10 mouse cellular contexts compared by ENCODE assay signal in the genomic region with DNA sequence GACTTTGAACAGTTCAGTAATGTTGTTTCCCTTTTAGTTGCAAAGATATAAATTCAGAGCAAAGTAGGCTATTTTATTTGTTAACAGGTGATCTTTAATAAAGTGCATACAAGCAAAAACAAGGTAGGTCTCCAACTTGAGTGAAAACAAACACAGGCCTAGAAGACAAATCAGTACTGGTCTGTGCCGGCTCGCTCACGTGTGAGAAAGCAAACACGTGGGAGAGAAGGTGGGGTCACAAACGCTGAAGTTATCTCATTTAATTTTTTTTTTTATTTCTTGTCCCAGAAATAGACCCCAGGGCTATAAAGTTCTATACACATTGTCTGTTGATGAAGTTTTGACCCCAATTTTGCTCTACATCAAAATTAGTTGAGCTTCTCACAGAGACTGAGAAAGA. TPM values are rescaled to one million over a fixed set of nuclear protein-coding genes. Genes with fewer than 3 reads are reported as not detected.
DNase-seq lines count a peak whose midpoint lies in the region; ATAC-seq lines count a peak whose summit lies in the region.
"Had no signal": no experiment of that assay in that cellular context is flagged by ENCODE, and none has a peak within 500 bp of the region (broad histone marks: within the 10 kb centered on the region; RNA-seq: fewer than 3 reads in every experiment).

No protein-coding gene starts in this region.

- H3K4me1 ChIP-seq in midbrain, embryonic 11.5 days (ENCODE audit: control insufficient read depth, insufficient read depth, low read length), result peaks cover 10% of the 10 kb centered on the region
- peaks cover 15% of the 10 kb centered on the region for H3K4me1 ChIP-seq in midbrain, embryonic 16.5 days (ENCODE audit: control insufficient read depth, insufficient read depth, low read length)
- peaks cover 14% of the 10 kb centered on the region for H3K4me1 ChIP-seq in limb, embryonic 12.5 days (replicated peaks)
- 0 out of 2 replicates have a peak, but pooled peaks cover 4% of the 10 kb centered on the region for H3K4me1 ChIP-seq in stomach, embryonic 15.5 days

- H3K4me3 ChIP-seq in midbrain, embryonic 11.5 days (ENCODE audit: low read depth, low read length), result peak overlapping the region; percentile 63
- H3K4me3 ChIP-seq in midbrain, embryonic 16.5 days (ENCODE audit: low read depth, low read length), result no peak overlapping the region
- H3K4me3 ChIP-seq in limb, embryonic 12.5 days (replicated peaks), result peak overlapping the region; percentile 67; the same call in 1 of the 2 replicates
- peak overlapping the region; percentile 73; the same call in 1 of the 2 replicates for H3K4me3 ChIP-seq in stomach, embryonic 15.5 days (replicated peaks)

- no peak overlapping the region for H3K27ac ChIP-seq in midbrain, embryonic 11.5 days (ENCODE audit: low read depth, low read length)
- no peak overlapping the region for H3K27ac ChIP-seq in midbrain, embryonic 16.5 days (ENCODE audit: low read length)
- no peak overlapping the region for H3K27ac ChIP-seq in limb, embryonic 12.5 days
- no peak overlapping the region for H3K27ac ChIP-seq in stomach, embryonic 15.5 days

- H3K27me3 ChIP-seq in midbrain, embryonic 11.5 days (ENCODE audit: control insufficient read depth, insufficient read depth, low read length), result no peaks in the 10 kb centered on the region
- no peaks in the 10 kb centered on the region for H3K27me3 ChIP-seq in midbrain, embryonic 16.5 days (ENCODE audit: control insufficient read depth, insufficient read depth, low read depth, low read length)
- no peaks in the 10 kb centered on the region for H3K27me3 ChIP-seq in limb, embryonic 12.5 days
- H3K27me3 ChIP-seq in stomach, embryonic 15.5 days (replicated peaks), result no peaks in the 10 kb centered on the region

- H3K9ac ChIP-seq in midbrain, embryonic 11.5 days (ENCODE audit: low read length), result peak overlapping the region; percentile 91; the same call in 1 of the 2 replicates
- no peak overlapping the region for H3K9ac ChIP-seq in midbrain, embryonic 16.5 days (ENCODE audit: low read depth, low read length)
- no peak overlapping the region for H3K9ac ChIP-seq in limb, embryonic 12.5 days (replicated peaks)
- H3K9ac ChIP-seq in stomach, embryonic 15.5 days, result no peak overlapping the region

- H3K9me3 ChIP-seq in midbrain, embryonic 11.5 days (ENCODE audit: control insufficient read depth, low read length), result no peaks in the 10 kb centered on the region
- no peaks in the 10 kb centered on the region for H3K9me3 ChIP-seq in midbrain, embryonic 16.5 days (replicated peaks; ENCODE audit: control insufficient read depth, low read length, poor library complexity, severe bottlenecking)
- no peaks in the 10 kb centered on the region for H3K9me3 ChIP-seq in limb, embryonic 12.5 days
- H3K9me3 ChIP-seq in stomach, embryonic 15.5 days, result no peaks in the 10 kb centered on the region

- whole genome bisulfite sequencing in midbrain, embryonic 11.5 days, result 19% methylated on average over 5 of the region's 5 CpGs
- 36% methylated on average over 5 of the region's 5 CpGs for WGBS in midbrain, embryonic 16.5 days
- WGBS in limb, embryonic 12.5 days, result 60% methylated on average over 5 of the region's 5 CpGs
- WGBS in stomach, embryonic 15.5 days, result 51% methylated on average over 5 of the region's 5 CpGs

- no peaks in the 10 kb centered on the region for H3K36me3 ChIP-seq in midbrain, embryonic 11.5 days (ENCODE audit: control insufficient read depth, insufficient read depth, low read length)
- H3K36me3 ChIP-seq in midbrain, embryonic 16.5 days (ENCODE audit: control insufficient read depth, insufficient read depth, low read length), result no peaks in the 10 kb centered on the region
- H3K36me3 ChIP-seq in limb, embryonic 12.5 days, result no peaks in the 10 kb centered on the region
- no peaks in the 10 kb centered on the region for H3K36me3 ChIP-seq in stomach, embryonic 15.5 days

- H3K4me2 ChIP-seq in midbrain, embryonic 11.5 days, result peak overlapping the region; percentile 80
- no peak overlapping the region; the same call in 1 of the 2 replicates for H3K4me2 ChIP-seq in midbrain, embryonic 16.5 days (ENCODE audit: low read length)
- peak overlapping the region; percentile 97 for H3K4me2 ChIP-seq in limb, embryonic 12.5 days
- peak overlapping the region; percentile 98 for H3K4me2 ChIP-seq in stomach, embryonic 15.5 days

- intact Hi-C loops in heart, postnatal 36 days (cut with DNase I), result loop anchor here (5.0 kb wide), 9 partner anchors 77 to 1252 kb away; a partner anchor contains a TSS

- ATAC-seq in midbrain, embryonic 11.5 days (ENCODE audit: low FRiP score), result no peak
- no peak for ATAC-seq in midbrain, embryonic 16.5 days
- ATAC-seq in limb, embryonic 12.5 days (ENCODE audit: insufficient number of reproducible peaks, insufficient read depth, low FRiP score, low TSS enrichment, low read depth), result no peak
- ATAC-seq in stomach, embryonic 15.5 days (ENCODE audit: insufficient read depth, low FRiP score, low read depth), result no peak

- DNase-seq in heart, adult 11 months, result peak; percentile 40
- DNase-seq in heart, postnatal 36 days, result no peak
- no peak for DNase-seq in midbrain, embryonic 11.5 days (ENCODE audit: low spot score, missing footprints)
- no peak for DNase-seq in testis, postnatal 14 days (ENCODE audit: low spot score)
- DNase-seq in MN1 (ENCODE audit: low spot score), result no peak

RNA-seq across cellular contexts. Expression of a gene that starts 12.4 kb away (rescaled TPM):
- 1 to 10 TPM; 4.6 to 6.2 TPM for total RNA-seq in heart, postnatal 36 days (2021)
- polyA plus RNA-seq in midbrain, embryonic 11.5 days (2014; fragmentation: Nextera tagmentation; extraction: Ambion mirVana), result 10.5 and 11.6 TPM in 2 replicates
- polyA plus RNA-seq in midbrain, embryonic 16.5 days (2015; fragmentation: Nextera tagmentation; extraction: Ambion mirVana), result 7.5 and 10.8 TPM in 2 replicates
- polyA plus RNA-seq in limb, embryonic 12.5 days (2016; fragmentation: Nextera tagmentation; extraction: Ambion mirVana), result 19.9 and 20.3 TPM in 2 replicates
- 11.3 and 12.7 TPM in 2 replicates for polyA plus RNA-seq in stomach, embryonic 15.5 days (2015; fragmentation: Nextera tagmentation; extraction: Ambion mirVana)
- total RNA-seq: hematopoietic stem cell, adult 5-6 weeks had no signal

RNA-seq across cellular contexts. Expression of a gene that starts 23.7 kb away (rescaled TPM):
- total RNA-seq in heart, postnatal 36 days (2021), result 1 to 10 TPM; 2.8 to 5.1 TPM
- 22.9 and 23.4 TPM in 2 replicates for polyA plus RNA-seq in midbrain, embryonic 11.5 days (2014; fragmentation: Nextera tagmentation; extraction: Ambion mirVana)
- polyA plus RNA-seq in midbrain, embryonic 16.5 days (2015; fragmentation: Nextera tagmentation; extraction: Ambion mirVana), result 5.0 and 7.4 TPM in 2 replicates
- polyA plus RNA-seq in limb, embryonic 12.5 days (2016; fragmentation: Nextera tagmentation; extraction: Ambion mirVana), result 13.9 and 14.0 TPM in 2 replicates
- 4.0 TPM in 2 replicates for polyA plus RNA-seq in stomach, embryonic 15.5 days (2015; fragmentation: Nextera tagmentation; extraction: Ambion mirVana)
- total RNA-seq: hematopoietic stem cell, adult 5-6 weeks had no signal

RNA-seq across cellular contexts. Expression of a gene that starts 28.4 kb away (rescaled TPM):
- total RNA-seq in heart, postnatal 36 days (2021), result not detected
- polyA plus RNA-seq in midbrain, embryonic 11.5 days (2014; fragmentation: Nextera tagmentation; extraction: Ambion mirVana), result not detected in 2 replicates
- not detected in 2 replicates for polyA plus RNA-seq in midbrain, embryonic 16.5 days (2015; fragmentation: Nextera tagmentation; extraction: Ambion mirVana)
- not detected in 2 replicates for polyA plus RNA-seq in limb, embryonic 12.5 days (2016; fragmentation: Nextera tagmentation; extraction: Ambion mirVana)
- polyA plus RNA-seq in stomach, embryonic 15.5 days (2015; fragmentation: Nextera tagmentation; extraction: Ambion mirVana), result not detected in 2 replicates
- total RNA-seq: hematopoietic stem cell, adult 5-6 weeks; left cerebral cortex, postnatal 10 days had no signal

RNA-seq across cellular contexts. Expression of a gene that starts 29.9 kb away (rescaled TPM):
- 10 to 100 TPM; 32.6 to 34.2 TPM for total RNA-seq in heart, postnatal 36 days (2021)
- polyA plus RNA-seq in midbrain, embryonic 11.5 days (2014; fragmentation: Nextera tagmentation; extraction: Ambion mirVana), result 54.1 and 57.2 TPM in 2 replicates
- 43.7 and 45.8 TPM in 2 replicates for polyA plus RNA-seq in midbrain, embryonic 16.5 days (2015; fragmentation: Nextera tagmentation; extraction: Ambion mirVana)
- polyA plus RNA-seq in limb, embryonic 12.5 days (2016; fragmentation: Nextera tagmentation; extraction: Ambion mirVana), result 67.7 and 77.6 TPM in 2 replicates
- polyA plus RNA-seq in stomach, embryonic 15.5 days (2015; fragmentation: Nextera tagmentation; extraction: Ambion mirVana), result 52.2 and 59.1 TPM in 2 replicates
